Mouse (Mus musculus) heart, postnatal 0 days (tissue): ENCODE measurements at regions not wholly inside any gene's neighbourhood (a gene's known extent, or its start where the extent isn't known, plus 50 kb on each side); places are given as distances from the start of the nearest gene placed in this dataset.

Experiments
- CTCF ChIP-seq: IDR thresholded peaks from 2 replicates; pipeline ENCODE4 v1.5.1; 2016; ENCODE audit warnings: antibody characterized with exemption, control low read depth, low read depth
- EP300 ChIP-seq: IDR thresholded peaks from 2 replicates; pipeline ENCODE4 v1.6.1; 2016; ENCODE audit warnings: antibody characterized with exemption, low read depth

DNA sequence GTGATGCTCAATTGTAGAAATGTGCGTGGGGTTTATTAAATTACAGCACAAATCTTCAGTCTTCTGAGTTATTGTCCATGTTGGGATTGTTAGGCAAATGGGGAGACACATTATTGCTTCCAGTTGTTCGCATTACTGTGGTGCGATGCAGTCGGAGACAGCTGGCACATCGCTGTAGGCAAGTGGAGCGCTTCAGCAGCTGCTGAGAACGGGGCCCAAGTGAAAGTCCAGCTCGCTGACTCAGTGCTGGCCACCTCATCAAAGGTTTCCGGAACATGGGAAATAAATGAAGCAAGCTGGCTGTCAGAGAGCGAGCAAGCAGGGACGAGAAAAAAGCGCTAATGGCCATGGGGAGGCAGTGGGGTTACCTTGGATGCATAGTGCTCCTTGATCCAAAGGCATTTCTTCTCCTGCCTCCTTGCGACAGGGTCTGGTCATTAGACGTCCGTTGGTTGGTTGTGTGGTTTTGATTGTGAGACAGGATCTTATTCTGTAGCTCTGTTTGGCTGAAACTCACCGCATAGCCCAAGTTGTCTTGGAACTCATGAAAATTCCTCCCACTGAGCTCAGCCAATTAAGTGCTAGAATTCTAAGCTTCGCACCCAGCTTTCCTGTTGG is 274.0 kb upstream of the Rnf219 start:
- no peak for TF ChIP-seq CTCF
- TF ChIP-seq EP300 = no peak
